Mouse (Mus musculus): ENCODE results near the gene Fam84b. TPM values are rescaled to one million over a fixed set of nuclear protein-coding genes. Genes with fewer than 3 reads are reported as not detected.
A peak's percentile ranks its signal among the peaks of the same experiment; 100 is the strongest.
"Not testable (repeated sequence)": the region's sequence is repeated elsewhere in the genome, so short reads cannot be mapped to it uniquely, and the experiment has no call there.

The Fam84b gene
- total RNA-seq (2021) = 1 to 10 TPM; 6.8 to 8.8 TPM
- long read RNA-seq, experiment 1, full-length matches to known transcripts = 2 of 3 reads
- long read RNA-seq, experiment 1, partial matches to known transcripts = 0 of 3 reads
- long read RNA-seq, experiment 1, other reads (novel, unspliced or antisense) = 1 of 3 reads
- long read RNA-seq, experiment 2, full-length matches to known transcripts = 5 of 6 reads
- long read RNA-seq, experiment 2, partial matches to known transcripts = 0 of 6 reads
- long read RNA-seq, experiment 2, other reads (novel, unspliced or antisense) = 1 of 6 reads

DNA sequence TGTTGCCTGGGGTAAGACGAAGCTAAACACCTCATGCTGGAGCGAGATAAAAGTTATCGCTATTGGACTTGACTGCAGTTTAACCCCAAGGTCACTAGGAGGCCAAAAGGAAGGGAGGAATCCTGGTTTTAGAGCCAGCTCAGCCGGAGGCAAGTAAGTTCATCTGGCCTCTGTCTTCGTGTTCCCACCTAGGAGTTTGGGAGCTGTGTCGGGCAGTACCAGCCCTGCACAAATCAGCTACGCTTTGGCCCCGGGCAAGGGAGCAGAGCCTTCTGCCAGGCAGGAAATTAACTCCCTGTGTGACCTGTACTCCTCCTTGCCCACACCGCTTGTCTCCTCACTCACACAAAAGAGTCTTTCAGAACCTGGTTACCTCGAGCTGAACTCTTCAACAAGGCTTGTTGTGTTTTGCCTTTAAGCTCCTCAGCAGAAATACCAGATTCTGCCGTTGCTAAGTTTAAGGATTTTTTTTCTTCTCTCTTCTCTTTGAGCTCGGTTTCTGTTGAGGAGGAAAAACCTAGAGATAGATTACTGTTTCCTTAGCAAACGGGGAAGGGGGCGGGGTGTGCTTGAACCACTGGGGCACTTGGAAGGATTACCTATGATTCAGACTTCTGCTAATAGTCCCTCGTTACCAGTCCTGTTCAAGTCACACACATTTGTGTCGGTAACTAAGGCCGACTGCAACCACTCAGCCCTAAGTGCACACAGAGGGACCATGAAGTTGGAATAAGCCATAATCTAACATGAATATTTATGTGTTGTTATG, at the start of gene Fam84b:
Fam84b (minus strand) TSS at position 548 of the 769 bp plus-strand sequence.
- intact Hi-C loops (cut with DNase I) = no loop called here
- peak; percentile 11 to 23 for DNase-seq

GRCm38 (mm10) chr15:60898187-60898965, 44.8 kb upstream of the Fam84b start:
- intact Hi-C loops (cut with DNase I) = no loop called here
- DNase-seq = no peak

DNA sequence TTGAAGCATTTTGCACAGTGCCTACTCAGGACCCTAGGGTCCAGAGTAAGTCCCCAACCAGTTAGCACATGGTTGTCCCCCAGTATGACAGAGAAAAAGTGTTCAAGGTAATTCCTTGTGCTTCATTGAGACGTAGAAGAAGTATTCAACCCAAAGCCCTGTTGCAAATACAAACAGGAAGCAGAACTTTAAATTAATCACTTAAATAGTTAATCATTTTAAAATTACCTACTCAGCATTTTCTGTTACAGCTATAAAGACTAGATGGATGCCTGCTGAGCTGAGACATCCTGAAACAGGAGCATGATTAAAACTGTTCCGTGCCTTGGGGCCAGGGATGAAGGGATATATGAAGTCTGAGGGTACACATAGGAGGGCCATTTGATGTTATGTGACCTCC, 42.5 kb upstream of the Fam84b start:
- intact Hi-C loops (cut with DNase I) = no loop called here
- DNase-seq = no peak

- intact Hi-C loops (cut with DNase I) = no loop called here
- DNase-seq = peak in 1 of 2 experiments; percentile 5
These were observed 39.4 kb upstream of the Fam84b start for GRCm38 (mm10) chr15:60892976-60893463.

DNA sequence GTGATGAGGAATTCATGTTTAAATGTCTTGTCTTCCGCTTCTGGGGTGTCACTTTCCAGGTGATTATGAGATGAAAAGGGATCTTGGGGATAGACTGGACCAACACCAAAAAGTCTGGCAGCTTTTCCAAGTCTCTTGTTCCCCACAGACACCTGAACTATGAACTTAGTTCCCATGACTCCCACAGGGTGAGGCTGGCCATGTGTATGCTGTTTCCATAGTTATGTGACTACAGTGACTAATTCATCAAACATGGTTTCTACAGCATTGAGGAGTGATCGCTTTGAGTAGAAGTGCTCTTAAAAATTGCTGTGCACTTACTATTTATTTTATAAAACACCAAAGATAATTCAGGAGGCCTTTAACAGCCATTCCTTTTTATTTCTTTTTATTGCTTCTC, 35.1 kb upstream of the Fam84b start:
- no peak for DNase-seq
- intact Hi-C loops (cut with DNase I) = no loop called here

DNA sequence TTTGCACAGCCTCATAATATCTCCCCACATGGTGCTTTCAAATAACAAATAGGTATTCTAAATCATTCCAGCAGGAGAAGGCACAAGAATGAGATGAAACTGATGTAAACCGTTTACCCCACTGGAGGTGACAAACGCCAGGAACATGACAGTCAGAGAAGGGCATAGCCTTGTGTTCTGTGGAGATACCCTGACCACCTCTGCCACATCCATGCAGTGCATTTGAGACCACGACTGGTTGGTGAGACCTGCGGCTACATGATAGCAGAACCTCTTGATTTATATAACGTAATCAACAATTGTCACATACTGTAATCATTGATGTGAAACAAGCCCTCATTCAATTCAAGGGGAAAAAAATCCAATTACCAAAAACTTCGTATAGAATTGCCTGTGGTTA, 22.1 kb upstream of the Fam84b start:
- intact Hi-C loops (cut with DNase I) = no loop called here
- no peak for DNase-seq

- intact Hi-C loops (cut with DNase I) = no loop called here
- no peak for DNase-seq
These were observed 8.8 kb upstream of the Fam84b start for GRCm38 (mm10) chr15:60862417-60862816.

- intact Hi-C loops (cut with DNase I) = no loop called here
- no peak for DNase-seq
These were observed 1.5 kb upstream of the Fam84b start for GRCm38 (mm10) chr15:60855112-60855511.

DNA sequence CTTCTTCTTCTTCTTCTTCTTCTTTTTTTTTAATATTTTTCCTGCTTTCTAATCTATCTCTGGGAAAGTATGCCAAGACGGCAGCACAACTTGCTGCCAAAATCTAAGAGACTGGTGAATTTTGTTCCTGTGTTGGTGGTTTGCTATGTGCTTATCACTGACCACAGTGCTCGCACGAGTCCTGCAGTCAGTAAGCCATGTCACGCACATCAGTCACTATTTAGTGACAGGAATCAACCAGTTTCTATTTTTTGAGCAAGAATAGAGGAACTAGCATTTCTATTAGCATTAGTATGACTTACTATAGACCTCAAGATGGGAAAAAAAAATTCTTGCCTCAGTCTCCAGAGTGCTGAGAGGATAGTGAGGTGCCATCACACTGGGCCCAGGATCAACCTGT, 573 bp upstream of the Fam84b start:
- no peak for DNase-seq
- intact Hi-C loops (cut with DNase I) = no loop called here

DNA sequence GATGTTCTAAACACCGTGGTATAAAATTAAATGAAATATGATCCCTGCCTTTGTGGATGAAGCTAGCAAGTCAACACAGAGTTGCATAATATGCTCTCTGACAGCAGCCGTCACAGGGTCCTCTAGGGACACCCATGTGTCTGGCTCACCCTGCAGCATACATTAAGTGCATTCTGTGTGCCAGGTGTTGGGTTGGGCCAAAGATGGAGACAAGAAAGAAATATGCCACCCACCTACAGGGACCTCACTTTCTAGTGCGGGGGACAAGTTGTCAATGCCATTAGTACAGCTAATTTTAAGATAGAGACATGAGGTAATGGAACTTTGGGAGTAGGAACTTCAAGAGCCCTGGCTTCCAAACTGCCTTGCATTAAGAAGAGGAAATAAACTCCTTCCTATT, 4.9 kb downstream of the Fam84b start:
- intact Hi-C loops (cut with DNase I) = no loop called here
- no peak for DNase-seq

GRCm38 (mm10) chr15:60846291-60846690, 7.3 kb downstream of the Fam84b start:
- intact Hi-C loops (cut with DNase I) = no loop called here
- DNase-seq = no peak

- intact Hi-C loops (cut with DNase I) = no loop called here
- no peak for DNase-seq
These were observed 7.7 kb downstream of the Fam84b start for GRCm38 (mm10) chr15:60845886-60846285.

DNA sequence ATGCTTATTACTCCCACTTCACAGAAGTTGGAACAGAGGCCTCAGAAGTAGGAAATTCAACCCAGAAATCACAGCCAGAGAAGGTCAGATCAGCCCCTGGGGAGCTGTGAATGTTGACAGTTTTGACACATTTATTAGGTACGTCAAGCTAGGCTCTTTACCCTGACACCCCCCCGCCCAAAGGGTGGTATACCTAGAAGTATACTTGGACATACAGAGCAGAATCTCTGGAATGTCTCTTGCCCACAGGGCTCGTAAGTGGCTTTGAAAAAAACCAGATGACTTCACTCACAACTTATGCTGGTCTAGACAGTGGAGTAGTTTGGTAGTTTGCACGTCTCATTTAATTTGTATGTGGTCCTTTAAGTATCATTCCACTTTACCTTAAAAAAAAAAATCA, 11.8 kb downstream of the Fam84b start:
- DNase-seq = no peak
- intact Hi-C loops (cut with DNase I) = no loop called here

DNA sequence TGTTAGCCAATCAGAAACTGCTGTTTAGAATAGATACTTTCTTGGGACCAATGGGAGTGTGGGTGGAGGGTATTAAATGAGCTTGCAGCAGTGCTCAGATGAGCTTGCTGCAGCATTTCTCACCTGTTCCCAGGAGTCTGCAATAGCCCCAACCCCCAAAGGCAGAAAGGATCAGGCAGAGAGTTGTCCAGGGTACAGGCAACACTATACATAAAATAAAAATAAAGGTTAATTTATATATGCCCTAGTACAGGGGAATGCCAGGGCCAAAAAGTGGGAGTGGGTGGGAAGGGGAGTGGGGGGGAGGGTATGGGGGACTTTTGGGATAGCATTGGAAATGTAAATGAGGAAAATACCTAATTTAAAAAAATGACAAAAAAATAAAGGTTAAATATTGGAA, 12.3 kb downstream of the Fam84b start:
- DNase-seq; intact Hi-C loops (cut with DNase I): not testable (repeated sequence)

GRCm38 (mm10) chr15:60840296-60840670, 13.3 kb downstream of the Fam84b start:
- no peak for DNase-seq
- intact Hi-C loops (cut with DNase I) = no loop called here

- intact Hi-C loops (cut with DNase I) = no loop called here
- no peak for DNase-seq
These were observed 13.9 kb downstream of the Fam84b start for GRCm38 (mm10) chr15:60839539-60840295.

DNA sequence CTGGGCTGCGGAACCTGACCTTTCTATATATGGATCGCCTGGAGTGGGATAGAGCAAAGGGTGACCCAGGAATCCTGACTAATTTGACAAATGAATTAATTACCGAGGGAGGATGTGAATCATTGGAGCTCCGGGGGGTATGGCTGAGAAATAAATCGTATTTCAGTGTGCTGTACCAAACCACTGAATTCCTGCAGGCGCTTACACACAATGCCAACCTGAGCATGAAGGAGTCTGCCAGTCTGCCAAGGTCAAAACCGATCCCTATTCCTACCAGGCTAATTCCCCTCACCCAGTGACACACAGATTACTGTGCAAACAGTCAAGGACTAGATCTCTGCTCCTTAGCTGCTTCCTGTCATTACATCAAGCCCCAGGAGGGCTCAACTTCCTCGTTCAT, 15.4 kb downstream of the Fam84b start:
- no peak for DNase-seq
- intact Hi-C loops (cut with DNase I) = no loop called here

DNA sequence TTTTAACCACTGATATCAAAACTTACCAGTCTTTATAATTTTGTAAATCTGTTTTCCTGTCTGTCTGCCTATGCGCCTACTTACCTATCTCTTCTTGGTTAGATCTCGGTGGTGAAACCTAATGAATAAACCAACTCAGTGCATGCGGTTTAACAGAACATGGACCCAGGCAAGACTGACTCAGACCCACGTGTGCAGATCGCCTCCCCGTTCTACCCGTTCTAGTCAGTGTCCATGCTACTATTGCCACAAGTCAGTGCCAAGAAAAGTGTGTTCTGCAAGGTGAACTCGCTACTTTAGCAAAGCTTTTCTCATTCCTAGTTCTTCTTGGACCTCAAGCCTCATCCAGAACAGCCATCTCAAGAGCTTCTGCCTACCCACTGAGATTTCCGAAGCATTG, 15.9 kb downstream of the Fam84b start:
- DNase-seq = no peak
- intact Hi-C loops (cut with DNase I) = no loop called here

DNA sequence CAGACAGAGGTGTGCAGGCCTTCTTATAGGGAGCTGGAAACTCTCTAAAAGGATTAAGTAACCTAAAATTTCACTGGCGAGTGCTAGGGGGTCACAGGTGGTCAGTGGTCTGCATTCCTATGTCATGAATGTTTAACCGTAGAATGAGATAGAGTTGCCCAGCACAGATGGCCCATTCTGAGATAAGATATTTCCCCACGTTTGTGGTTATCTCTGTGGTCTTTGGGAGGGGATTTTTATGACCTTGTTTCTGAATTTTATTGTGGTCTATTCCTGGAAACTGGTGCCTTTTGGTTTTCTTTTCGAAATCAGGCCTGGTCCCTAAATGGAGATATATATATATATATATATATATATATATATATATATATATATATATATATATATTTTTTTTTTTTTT, 17.3 kb downstream of the Fam84b start:
- intact Hi-C loops (cut with DNase I) = no loop called here
- DNase-seq = no peak

All from heart, postnatal 14 days (tissue).